Mouse (Mus musculus) cerebral cortex, adult 2 months (tissue): ENCODE results near the gene Capn2.

ENCODE experiments used
- WGBS: fragments of 180-500 bp; shearing (Covaris S2); methylation state at CpG from one replicate; pipeline ENCODE4 v1.1.7; 2018; 5-methylcytosine and 5-hydroxymethylcytosine counted together

The Capn2 gene

GRCm38 (mm10) chr1:182502491-182503050 is 14.8 kb downstream of the Capn2 start:
- 87% methylated on average over 7 of the region's 7 CpGs for WGBS

DNA sequence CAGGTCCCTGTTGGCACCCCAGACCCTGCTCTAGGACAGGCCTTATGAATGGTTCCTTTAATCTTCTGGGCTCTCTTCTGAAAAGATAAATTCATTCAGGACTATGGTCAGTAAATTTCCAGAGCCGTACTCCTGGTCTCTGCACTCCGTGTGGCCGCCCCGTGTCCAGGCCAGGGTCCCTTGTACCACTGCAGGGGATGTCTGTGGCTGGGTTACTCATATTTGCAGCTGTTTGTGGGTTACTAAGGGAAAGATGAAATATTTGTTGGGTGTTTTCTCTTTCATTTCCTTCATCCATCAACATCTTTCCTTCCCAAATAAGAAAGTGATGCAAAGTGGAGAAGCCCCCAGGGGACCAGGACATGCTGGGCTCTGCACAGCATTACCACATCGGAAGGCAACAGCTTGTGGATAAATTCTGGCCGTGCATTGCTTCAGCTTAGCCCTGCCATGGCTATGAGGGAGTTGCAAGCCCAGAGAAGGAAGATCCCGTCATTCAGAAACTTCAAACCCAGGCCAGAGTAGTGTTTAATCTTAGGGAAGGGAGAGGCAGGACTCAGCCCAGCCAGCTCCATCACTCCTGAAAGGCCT is 15.5 kb downstream of the Capn2 start:
- 78% methylated on average over 7 of the region's 7 CpGs for WGBS

DNA sequence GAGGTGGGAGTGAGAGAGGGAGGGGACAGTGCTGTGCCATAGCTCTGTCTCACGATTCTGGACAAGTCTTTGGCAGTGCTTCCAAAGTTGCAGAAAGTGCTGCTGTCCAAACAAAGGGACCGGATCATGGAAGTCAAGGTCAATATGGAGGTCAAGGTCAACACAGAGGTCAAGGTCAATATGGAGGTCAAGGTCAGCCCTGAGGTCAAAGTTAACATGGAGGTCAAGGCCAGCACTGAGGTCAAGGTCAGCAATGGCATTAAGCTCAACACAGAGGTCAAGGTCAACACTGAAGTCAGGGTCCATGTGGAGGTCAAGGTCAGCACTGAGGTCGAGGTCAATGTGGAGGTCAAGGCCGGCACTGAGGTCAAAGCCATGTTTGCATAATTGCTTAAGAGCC is 16.6 kb downstream of the Capn2 start:
- 86% methylated on average over 4 of the region's 4 CpGs for WGBS

DNA sequence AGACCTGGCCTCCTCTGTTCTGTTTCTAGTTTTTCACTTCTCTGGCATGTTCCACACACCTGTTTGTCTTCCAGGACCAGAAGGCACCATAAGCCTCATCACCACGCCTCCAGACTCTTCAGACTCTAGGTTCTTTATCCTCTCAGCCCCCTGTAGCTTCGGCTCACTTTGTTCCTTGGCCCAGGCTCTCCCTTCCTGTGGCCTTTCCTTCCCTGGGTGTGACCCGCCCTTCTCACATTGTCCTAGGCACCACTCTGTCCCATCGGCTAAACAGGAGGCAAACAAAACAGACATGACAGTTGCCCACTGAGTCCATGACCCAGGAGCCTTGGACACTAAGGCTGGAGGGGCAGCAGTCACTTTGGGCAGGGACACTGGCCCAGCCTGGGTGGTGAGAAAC is 17.2 kb downstream of the Capn2 start:
- 70% methylated on average over 4 of the region's 4 CpGs for WGBS

- 74% methylated on average over 9 of the region's 9 CpGs for WGBS
Measured at GRCm38 (mm10) chr1:182499443-182500089, 17.8 kb downstream of the Capn2 start.

GRCm38 (mm10) chr1:182497736-182498135 is 19.7 kb downstream of the Capn2 start:
- WGBS, result 39% methylated on average over 4 of the region's 4 CpGs

DNA sequence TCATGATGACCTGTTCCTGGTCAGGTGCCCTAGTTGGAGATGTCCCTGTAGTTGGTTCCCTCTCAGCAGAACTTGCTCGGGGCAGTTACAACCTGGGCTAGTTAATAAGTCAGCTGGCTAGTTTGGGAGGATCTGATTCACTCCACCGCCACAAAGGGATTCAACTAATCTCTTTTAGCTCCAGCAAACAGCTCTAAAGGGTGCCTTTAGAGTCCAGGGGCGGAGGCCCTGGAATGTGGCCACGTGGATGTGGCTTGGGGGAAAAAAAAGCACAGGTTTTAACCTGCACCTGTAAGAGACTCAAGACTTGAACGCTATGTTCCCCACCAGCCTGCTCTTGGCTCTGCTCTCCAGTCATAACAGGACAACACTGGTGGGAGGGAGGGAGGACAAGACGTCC is 20.7 kb downstream of the Capn2 start:
- WGBS, result 76% methylated on average over 6 of the region's 6 CpGs

- WGBS, result 68% methylated on average over 17 of the region's 17 CpGs
Measured at GRCm38 (mm10) chr1:182494285-182495145, 22.9 kb downstream of the Capn2 start.

- WGBS, result 59% methylated on average over 6 of the region's 6 CpGs
Measured at GRCm38 (mm10) chr1:182491839-182492238, 25.6 kb downstream of the Capn2 start.

GRCm38 (mm10) chr1:182490568-182490967 is 26.8 kb downstream of the Capn2 start:
- 88% methylated on average over 7 of the region's 7 CpGs for WGBS

DNA sequence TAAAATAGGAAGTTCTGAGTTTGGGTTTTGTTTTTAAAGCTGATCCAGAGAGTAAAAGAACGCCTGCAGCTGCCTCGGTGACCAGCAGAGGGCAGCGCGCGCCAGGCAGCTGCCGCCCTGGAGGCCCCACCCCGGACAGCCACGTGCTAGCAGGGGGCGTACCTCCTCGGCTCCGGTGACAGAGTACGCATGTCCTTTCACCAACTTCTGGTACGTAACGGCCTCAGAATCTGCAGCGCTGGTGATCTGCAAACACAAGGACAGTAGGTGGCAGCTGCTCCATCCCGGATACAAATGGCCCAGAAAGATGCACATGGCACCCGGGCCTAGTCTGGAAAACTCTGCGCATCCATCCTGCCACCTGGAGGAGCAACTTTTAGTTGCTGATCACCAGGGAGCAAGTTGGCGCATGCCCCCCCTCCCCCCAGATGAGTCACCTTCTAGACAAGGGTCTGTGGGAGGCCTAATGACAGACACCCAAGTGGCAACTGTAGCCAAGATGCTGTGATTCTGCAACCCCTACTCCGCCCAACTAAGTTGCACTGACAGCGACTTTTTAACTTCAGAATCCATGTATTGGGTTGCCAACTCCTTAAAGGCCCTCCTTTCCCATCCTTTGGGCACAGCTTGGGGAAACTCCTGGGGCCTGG is 27.5 kb downstream of the Capn2 start:
- 7% methylated on average over 21 of the region's 21 CpGs for WGBS

- WGBS, result 94% methylated on average over 10 of the region's 10 CpGs
Measured at GRCm38 (mm10) chr1:182488503-182488902, 28.9 kb downstream of the Capn2 start.

DNA sequence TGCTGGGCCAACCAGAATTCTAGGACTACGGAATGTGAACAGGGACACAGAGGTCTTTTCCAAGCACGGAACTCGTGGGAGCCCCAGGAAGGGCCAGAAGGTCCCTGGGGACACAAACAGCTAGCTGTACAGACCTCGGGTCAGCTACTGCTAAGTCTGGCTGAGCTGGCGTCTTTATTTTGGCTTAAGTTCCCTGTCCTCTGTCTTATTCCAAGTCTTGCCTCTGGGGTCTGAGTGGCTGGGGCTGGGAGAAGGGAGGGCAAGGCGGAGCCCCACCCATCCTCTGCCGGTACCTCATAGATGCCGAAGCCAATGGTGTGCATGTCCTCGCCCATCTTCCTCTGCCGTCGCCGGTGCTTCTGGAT is 33.5 kb downstream of the Capn2 start:
- WGBS, result 73% methylated on average over 12 of the region's 12 CpGs

DNA sequence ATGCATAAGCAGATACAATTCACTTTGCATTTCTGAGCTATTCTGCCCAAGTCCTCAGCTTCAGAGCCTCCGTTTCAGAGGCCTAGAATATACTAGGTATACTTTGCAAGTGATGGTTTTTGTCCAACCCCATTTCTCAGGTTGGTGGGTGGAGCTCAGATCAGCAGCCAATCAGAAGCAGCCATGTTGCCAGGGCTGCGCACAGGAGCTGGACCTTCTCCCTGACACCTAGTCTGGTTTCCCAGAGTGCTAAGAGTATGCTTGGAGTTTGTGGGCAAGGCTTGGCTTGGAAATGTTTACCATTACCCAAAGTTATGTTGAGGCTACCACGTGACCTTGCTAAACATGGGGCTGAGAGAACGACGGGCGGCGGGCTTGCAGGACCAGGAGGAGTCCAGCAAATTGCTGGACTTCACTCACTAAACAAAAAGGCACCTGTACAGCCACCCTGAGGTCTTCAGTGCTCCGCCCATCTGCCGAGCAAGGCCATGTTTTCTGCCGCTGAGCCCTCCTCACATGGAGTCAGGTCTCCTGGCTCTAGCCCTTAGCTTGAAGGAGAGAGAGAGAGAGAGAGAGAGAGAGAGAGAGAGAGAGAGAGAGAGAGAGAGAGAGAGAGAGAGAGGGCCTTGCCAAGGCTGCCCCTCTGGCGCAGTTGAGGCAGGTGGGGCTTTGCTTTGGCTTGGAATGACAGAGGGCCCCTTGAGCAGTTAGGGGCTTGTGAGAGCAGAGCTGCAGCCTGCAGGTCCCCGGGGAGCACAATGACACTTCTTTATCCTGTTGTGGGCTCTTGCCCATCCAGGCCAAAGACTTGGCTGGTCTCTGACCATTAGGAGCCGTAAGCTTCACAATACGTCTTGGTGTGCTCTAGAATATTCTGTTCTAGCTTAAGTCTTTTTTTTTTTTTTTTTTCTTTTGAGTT is 34.2 kb downstream of the Capn2 start:
- WGBS, result 85% methylated on average over 14 of the region's 14 CpGs

- WGBS, result 94% methylated on average over 10 of the region's 10 CpGs
Measured at GRCm38 (mm10) chr1:182481646-182482295, 35.6 kb downstream of the Capn2 start.

- WGBS, result 97% methylated on average over 7 of the region's 7 CpGs
Measured at GRCm38 (mm10) chr1:182481138-182481537, 36.3 kb downstream of the Capn2 start.

DNA sequence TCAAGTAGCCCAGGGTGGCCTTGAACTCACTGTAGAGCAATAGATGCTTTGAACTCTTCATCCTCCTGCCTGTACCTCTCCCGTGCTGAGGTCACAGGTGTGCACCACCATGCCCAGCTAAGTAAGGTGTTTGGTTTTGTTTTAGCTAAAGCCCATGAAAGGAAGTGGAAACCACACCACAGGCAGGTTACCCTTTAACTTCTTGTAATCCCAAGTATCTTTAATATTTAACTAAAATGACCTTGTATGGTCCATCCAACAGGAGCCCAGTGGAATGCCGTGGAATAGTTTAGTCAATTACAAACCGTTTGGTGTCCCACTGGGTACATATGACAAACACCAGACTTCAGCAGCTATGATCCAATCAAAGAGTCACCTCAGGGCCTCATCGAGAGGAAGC is 38.5 kb downstream of the Capn2 start:
- 94% methylated on average over 4 of the region's 4 CpGs for WGBS

DNA sequence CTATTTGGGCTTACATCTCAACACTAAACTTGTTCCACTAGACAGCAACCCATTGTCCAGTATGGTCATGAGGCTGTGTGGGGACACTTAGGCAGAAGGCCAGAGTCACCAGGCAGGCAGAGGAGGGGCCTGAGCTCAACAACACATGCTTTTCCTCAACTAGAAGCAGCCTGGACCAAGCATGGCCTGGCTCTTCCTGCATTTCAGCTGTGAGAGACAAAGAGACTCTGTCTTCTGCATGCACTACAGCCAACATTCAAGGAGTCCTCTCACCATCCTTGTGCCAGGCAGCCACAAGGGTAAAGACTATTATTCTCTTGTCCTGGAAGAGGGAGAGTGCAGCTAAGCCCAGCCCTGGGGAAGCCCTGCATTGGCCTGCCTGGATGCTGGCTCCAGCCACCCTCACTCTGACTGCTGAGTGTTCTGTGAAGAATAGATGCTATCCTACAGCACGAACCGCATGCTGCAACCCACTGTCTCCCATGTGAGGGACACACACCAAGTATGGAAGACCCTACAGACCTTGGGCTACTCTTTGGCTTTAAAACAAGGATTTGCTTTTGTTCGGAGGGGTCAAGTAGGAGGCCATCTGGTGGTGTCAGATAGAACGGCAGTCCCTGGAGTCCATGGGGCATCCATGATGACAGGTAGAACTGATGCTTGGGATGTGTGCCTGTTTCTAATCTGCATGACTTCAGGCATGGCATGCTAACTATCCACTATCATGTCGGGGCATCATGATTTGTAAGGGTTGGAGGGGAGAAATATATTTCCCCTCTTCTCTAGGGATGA is 42.2 kb downstream of the Capn2 start:
- WGBS, result 73% methylated on average over 5 of the region's 5 CpGs

DNA sequence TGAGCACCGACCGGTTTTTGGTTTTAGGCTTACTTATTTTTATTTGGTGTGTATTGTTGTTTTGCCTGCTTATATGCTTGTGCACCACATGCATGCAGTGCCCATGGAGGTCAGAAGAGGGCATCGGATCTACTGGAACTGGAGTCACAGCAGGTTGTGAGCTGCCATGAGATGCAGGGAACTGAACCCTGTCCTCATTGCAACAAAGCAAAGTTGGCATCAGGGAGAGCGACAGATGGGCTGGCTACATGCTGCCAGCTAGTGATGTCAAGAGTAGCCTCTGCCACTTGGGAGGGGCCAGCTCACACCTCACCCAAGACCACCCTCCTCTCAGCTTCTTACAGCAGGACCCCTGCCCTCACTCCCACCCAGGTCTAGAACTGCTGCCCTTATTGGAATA is 51.4 kb downstream of the Capn2 start:
- WGBS, result 99% methylated on average over 4 of the region's 4 CpGs

GRCm38 (mm10) chr1:182465309-182465708 is 52.1 kb downstream of the Capn2 start:
- 85% methylated on average over 4 of the region's 4 CpGs for WGBS
